Mouse (Mus musculus) midbrain, postnatal 0 days (tissue): Measurements from ENCODE around the gene Bloc1s4. TPM values are rescaled to one million over a fixed set of nuclear protein-coding genes. Genes with fewer than 3 reads are reported as not detected.

Source experiments
- ATAC-seq: fragments of 200-750 bp; cut with Nextera tagmentation; 2 replicates; pipeline ENCODE4 v1.8.0; 2017; ENCODE audit warnings: moderate number of reproducible peaks, mild to moderate bottlenecking, moderate TSS enrichment, moderate library complexity; ENCODE audit not compliant: low FRiP score
- DNase-seq: peaks from one replicate; pipeline ENCODE4 v3.0.0-alpha.2; 2015; ENCODE audit warnings: low spot score
- H3K27ac ChIP-seq: fragments of 300-500 bp; sonication (generic); 2 replicates; pipeline ENCODE4 v1.5.1; 2014; ENCODE audit warnings: low read depth, mild to moderate bottlenecking, low read length, mixed read lengths
- H3K27me3 ChIP-seq: fragments of 300-500 bp; sonication (generic); 2 replicates; pipeline ENCODE4 v1.6.1; 2014; ENCODE audit warnings: low read length, control low read depth, mixed read lengths; ENCODE audit not compliant: insufficient read depth
- H3K36me3 ChIP-seq: fragments of 300-500 bp; sonication (generic); 2 replicates; pipeline ENCODE4 v1.6.1; 2014; ENCODE audit warnings: low read length, control low read depth, mixed read lengths; ENCODE audit not compliant: insufficient read depth
- H3K4me1 ChIP-seq: fragments of 300-500 bp; sonication (generic); 2 replicates; pipeline ENCODE4 v1.6.1; 2014; ENCODE audit warnings: mild to moderate bottlenecking, control low read depth, antibody characterized with exemption, low read length, mixed read lengths; ENCODE audit not compliant: insufficient read depth
- H3K4me2 ChIP-seq: fragments of 300-500 bp; sonication (generic); 2 replicates; pipeline ENCODE4 v1.6.1; 2014; ENCODE audit warnings: low read depth, mild to moderate bottlenecking, low read length, mixed read lengths; ENCODE audit not compliant: poor library complexity, severe bottlenecking
- H3K4me3 ChIP-seq: fragments of 300-500 bp; sonication (generic); 2 replicates; pipeline ENCODE4 v1.5.1; 2014; ENCODE audit warnings: low read depth, mild to moderate bottlenecking, low read length, moderate library complexity
- H3K9ac ChIP-seq: fragments of 300-500 bp; sonication (generic); replicated peaks from 2 replicates; pipeline ENCODE4 v1.6.1; 2014; ENCODE audit warnings: mild to moderate bottlenecking, low read length, moderate library complexity, mixed read lengths; ENCODE audit not compliant: poor library complexity, severe bottlenecking
- H3K9me3 ChIP-seq: fragments of 300-500 bp; sonication (generic); 2 replicates; pipeline ENCODE4 v1.6.1; 2016; ENCODE audit warnings: low read length, control low read depth
- CTCF ChIP-seq: IDR thresholded peaks from 2 replicates; pipeline ENCODE4 v1.5.1; 2016; ENCODE audit warnings: antibody characterized with exemption, mild to moderate bottlenecking
- WGBS: fragments of 180-500 bp; shearing (Covaris S2); extraction: QIAGEN DNeasy Blood & Tissue Kit; methylation state at CpG from one replicate; pipeline ENCODE4 v1.1.7; 2014; 5-methylcytosine and 5-hydroxymethylcytosine counted together
- polyA plus RNA-seq: library from polyadenylated mRNA; unstranded; fragments of >200 nt; fragmentation: Nextera tagmentation; extraction: Ambion mirVana; gene quantifications from 2 replicates; pipeline ENCODE4 v1.2.1, GENCODE M21; 2015
- total RNA-seq: library from RNA; depleted of rRNA; stranded (reverse); fragments of >200 nt; gene quantifications from 2 replicates; pipeline ENCODE4 v1.2.3, GENCODE M21; 2014

Gene Bloc1s4
- total and polyA plus RNA-seq, 2 experiments from 2014 or later = 21.5 to 30.1 TPM

- Histone ChIP-seq H3K9me3 (no peaks in the 10 kb centered on the region), H3K4me3 (no peak overlapping the region), H3K4me1 (no peaks in the 10 kb centered on the region), H3K27ac (no peak overlapping the region), H3K9ac (no peak overlapping the region), H3K27me3 (no peaks in the 10 kb centered on the region; the same call in 1 of the 2 replicates), H3K4me2 (no peak overlapping the region), H3K36me3 (no peaks in the 10 kb centered on the region)
- WGBS = 83% methylated on average over 3 of the region's 3 CpGs
- ATAC-seq (no peak), DNase-seq (no peak)
- TF ChIP-seq CTCF = no peak
Measured at GRCm38 (mm10) chr5:36719601-36720000, 28.8 kb downstream of the Bloc1s4 start.

- no peak overlapping the region for H3K27ac ChIP-seq
- no peaks in the 10 kb centered on the region for H3K4me1 ChIP-seq
- TF ChIP-seq CTCF = no peak
- ATAC-seq (no peak), DNase-seq (no peak)
- no peak overlapping the region for H3K9ac ChIP-seq
- H3K4me2 ChIP-seq = no peak overlapping the region
- no peaks in the 10 kb centered on the region; the same call in 1 of the 2 replicates for H3K27me3 ChIP-seq
- no peaks in the 10 kb centered on the region for H3K9me3 ChIP-seq
- no peak overlapping the region for H3K4me3 ChIP-seq
- 79% methylated on average over 5 of the region's 5 CpGs for WGBS
- H3K36me3 ChIP-seq = no peaks in the 10 kb centered on the region
Measured at GRCm38 (mm10) chr5:36719135-36719534, 29.3 kb downstream of the Bloc1s4 start.

DNA sequence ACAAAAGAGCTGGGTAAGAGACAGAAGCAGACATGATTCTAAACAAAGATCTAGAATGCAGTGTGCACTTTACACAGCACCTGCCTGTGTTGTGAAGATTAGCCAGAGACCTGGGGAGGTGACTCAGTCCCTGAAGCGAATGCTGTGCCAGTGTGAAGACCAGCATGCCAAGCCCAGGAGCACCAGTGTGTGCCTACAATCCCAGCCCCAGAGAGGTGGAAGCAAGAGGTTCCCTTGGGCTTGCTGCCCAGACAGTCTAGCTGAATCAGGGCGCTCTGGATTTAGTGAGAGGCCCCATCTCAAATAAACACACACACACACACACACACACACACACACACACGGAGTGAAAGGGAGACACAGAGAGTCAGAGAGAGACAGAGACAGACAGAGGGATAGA is 30.6 kb downstream of the Bloc1s4 start:
- Histone ChIP-seq H3K36me3 (no peaks in the 10 kb centered on the region), H3K27me3 (no peaks in the 10 kb centered on the region; the same call in 1 of the 2 replicates), H3K27ac (no peak overlapping the region), H3K9me3 (no peaks in the 10 kb centered on the region), H3K4me1 (no peaks in the 10 kb centered on the region; the same call in 1 of the 2 replicates), H3K4me2 (no peak overlapping the region), H3K9ac (no peak overlapping the region), H3K4me3 (no peak overlapping the region)
- DNase-seq (no peak), ATAC-seq (no peak)
- 73% methylated on average over 3 of the region's 3 CpGs for WGBS
- no peak for TF ChIP-seq CTCF

- Histone ChIP-seq H3K4me2 (no peak overlapping the region), H3K27ac (no peak overlapping the region), H3K4me1 (no peaks in the 10 kb centered on the region; the same call in 1 of the 2 replicates), H3K27me3 (no peaks in the 10 kb centered on the region; the same call in 1 of the 2 replicates), H3K9ac (no peak overlapping the region), H3K9me3 (no peaks in the 10 kb centered on the region), H3K36me3 (no peaks in the 10 kb centered on the region), H3K4me3 (no peak overlapping the region)
- TF ChIP-seq CTCF = no peak
- ATAC-seq (no peak), DNase-seq (no peak)
- WGBS = 80% methylated on average over 2 of the region's 2 CpGs
Measured at GRCm38 (mm10) chr5:36716816-36717215, 31.6 kb downstream of the Bloc1s4 start.

DNA sequence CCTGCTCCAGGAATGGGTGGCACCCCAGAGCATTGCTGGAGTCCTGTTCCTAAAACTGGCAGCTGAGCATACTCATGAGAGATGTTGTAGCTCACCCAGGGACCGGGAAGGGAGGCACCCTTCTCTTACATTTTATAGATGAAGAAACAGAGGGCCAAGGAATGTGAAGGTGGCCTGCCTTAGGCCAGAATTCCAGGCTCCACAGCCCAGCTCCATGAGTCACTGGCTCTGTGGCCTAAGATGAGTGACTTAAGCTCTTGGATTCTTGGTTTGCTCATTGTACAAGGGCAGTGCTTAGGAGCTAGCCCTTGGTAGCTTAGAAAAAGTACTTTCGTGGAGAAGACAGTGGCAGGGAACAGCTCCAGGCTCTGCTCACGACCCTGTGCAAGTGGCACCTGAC is 33.6 kb downstream of the Bloc1s4 start:
- Histone ChIP-seq H3K4me2 (no peak overlapping the region), H3K4me1 (no peaks in the 10 kb centered on the region; the same call in 1 of the 2 replicates), H3K9ac (no peak overlapping the region), H3K4me3 (no peak overlapping the region), H3K9me3 (no peaks in the 10 kb centered on the region), H3K27ac (no peak overlapping the region), H3K27me3 (no peaks in the 10 kb centered on the region; the same call in 1 of the 2 replicates), H3K36me3 (no peaks in the 10 kb centered on the region)
- TF ChIP-seq CTCF = no peak
- whole genome bisulfite sequencing = 75% methylated on average over 3 of the region's 3 CpGs
- no peak for ATAC-seq
- DNase-seq = no peak

- H3K9ac ChIP-seq = no peak overlapping the region
- no peak for TF ChIP-seq CTCF
- H3K4me1 ChIP-seq = no peaks in the 10 kb centered on the region; the same call in 1 of the 2 replicates
- H3K36me3 ChIP-seq = no peaks in the 10 kb centered on the region
- DNase-seq (no peak), ATAC-seq (no peak)
- no peak overlapping the region for H3K27ac ChIP-seq
- H3K27me3 ChIP-seq = no peaks in the 10 kb centered on the region; the same call in 1 of the 2 replicates
- H3K9me3 ChIP-seq = no peaks in the 10 kb centered on the region
- no peak overlapping the region for H3K4me2 ChIP-seq
- H3K4me3 ChIP-seq = no peak overlapping the region
- WGBS = 93% methylated on average over 6 of the region's 6 CpGs
Measured at GRCm38 (mm10) chr5:36713693-36714092, 34.8 kb downstream of the Bloc1s4 start.
